In genomic region chr8:123102855-123103254, GRCm38 (mm10) we compare ENCODE assay signal across 10 mouse cellular contexts. TPM values are rescaled to one million over a fixed set of nuclear protein-coding genes. Genes with fewer than 3 reads are reported as not detected.
A peak's percentile ranks its signal among the peaks of the same experiment; 100 is the strongest.
DNase-seq lines count a peak whose midpoint lies in the region; ATAC-seq and TF ChIP-seq lines count a peak whose summit lies in the region.
"Not testable (repeated sequence)": the region's sequence is repeated elsewhere in the genome, so short reads cannot be mapped to it uniquely, and the experiment has no call there.
"Had no signal": no experiment of that assay in that cellular context is flagged by ENCODE, and none has a peak within 500 bp of the region (broad histone marks: within the 10 kb centered on the region; RNA-seq: fewer than 3 reads in every experiment).

No protein-coding gene starts in this region.

- H3K4me3 ChIP-seq in brown adipose tissue, adult 24 weeks (ENCODE audit: insufficient read depth, low read depth, low read length), result peak overlapping the region; percentile 80
- H3K4me3 ChIP-seq in forebrain, embryonic 13.5 days, result peak overlapping the region; percentile 80
- H3K4me3 ChIP-seq in kidney, embryonic 14.5 days (ENCODE audit: low read length), result peak overlapping the region; percentile 63
- peak overlapping the region; percentile 73 for H3K4me3 ChIP-seq in liver, embryonic 13.5 days (replicated peaks)
- peak overlapping the region; percentile 75 for H3K4me3 ChIP-seq in midbrain, embryonic 13.5 days (replicated peaks)
- peak overlapping the region; percentile 80 for H3K4me3 ChIP-seq in spleen, adult 2 months (ENCODE audit: extremely low read depth, insufficient read depth, insufficient read length)

- H3K9me3 ChIP-seq in forebrain, embryonic 13.5 days (replicated peaks); kidney, embryonic 14.5 days (ENCODE audit: control insufficient read depth, low read length); liver, embryonic 13.5 days (replicated peaks); midbrain, embryonic 13.5 days: not testable (repeated sequence)

- H3K4me2 ChIP-seq in forebrain, embryonic 13.5 days, result peak overlapping the region; percentile 83
- peak overlapping the region; percentile 92 for H3K4me2 ChIP-seq in kidney, embryonic 14.5 days (replicated peaks; ENCODE audit: low read depth, low read length)
- H3K4me2 ChIP-seq in liver, embryonic 13.5 days, result peak overlapping the region; percentile 75
- H3K4me2 ChIP-seq in midbrain, embryonic 13.5 days (replicated peaks), result peak overlapping the region; percentile 96

- WGBS in forebrain, embryonic 13.5 days, result under 1% methylated on average over 26 of the region's 26 CpGs
- WGBS in kidney, embryonic 14.5 days, result under 1% methylated on average over 25 of the region's 26 CpGs
- WGBS in liver, embryonic 13.5 days (ENCODE audit: insufficient replicate concordance), result under 1% methylated on average over 26 of the region's 26 CpGs
- 1% methylated on average over 26 of the region's 26 CpGs for WGBS in midbrain, embryonic 13.5 days
- WGBS in spleen, adult 2 months, result under 1% methylated on average over 26 of the region's 26 CpGs

- peak overlapping the region; percentile 61; the same call in 1 of the 2 replicates for H3K27ac ChIP-seq in brown adipose tissue, adult 24 weeks (replicated peaks; ENCODE audit: low read depth, low read length)
- peak overlapping the region; percentile 93 for H3K27ac ChIP-seq in forebrain, embryonic 13.5 days
- peak overlapping the region; percentile 92 for H3K27ac ChIP-seq in kidney, embryonic 14.5 days (ENCODE audit: low read depth, low read length)
- H3K27ac ChIP-seq in liver, embryonic 13.5 days, result peak overlapping the region; percentile 90
- H3K27ac ChIP-seq in midbrain, embryonic 13.5 days, result peak overlapping the region; percentile 92
- peak overlapping the region; percentile 74; the same call in 1 of the 2 replicates for H3K27ac ChIP-seq in spleen, adult 2 months (ENCODE audit: insufficient read depth, low read length)

- TF ChIP-seq POLR2A in spleen, adult 2 months (IDR thresholded peaks at IDR 0.05; ENCODE audit: low read depth, low read length), result not testable (repeated sequence)

- H3K36me3 ChIP-seq in forebrain, embryonic 13.5 days (ENCODE audit: poor library complexity, severe bottlenecking), result peaks cover 35% of the 10 kb centered on the region
- peaks cover 35% of the 10 kb centered on the region for H3K36me3 ChIP-seq in kidney, embryonic 14.5 days (ENCODE audit: control insufficient read depth, insufficient read depth, low read length)
- peaks cover 37% of the 10 kb centered on the region for H3K36me3 ChIP-seq in liver, embryonic 13.5 days
- peaks cover 35% of the 10 kb centered on the region for H3K36me3 ChIP-seq in midbrain, embryonic 13.5 days
- H3K36me3 ChIP-seq in spleen, adult 2 months (ENCODE audit: control insufficient read depth, insufficient read depth, low read length), result peaks cover 22% of the 10 kb centered on the region

- not testable (repeated sequence) for TF ChIP-seq CTCF in spleen, adult 2 months (IDR thresholded peaks at IDR 0.05; ENCODE audit: extremely low read depth, insufficient read depth, insufficient read length, insufficient replicate concordance)

- not testable (repeated sequence) for ATAC-seq in forebrain, embryonic 13.5 days; kidney, embryonic 14.5 days (ENCODE audit: low FRiP score, low TSS enrichment); liver, embryonic 13.5 days (ENCODE audit: low read depth); midbrain, embryonic 13.5 days

- H3K27me3 ChIP-seq in forebrain, embryonic 13.5 days; kidney, embryonic 14.5 days (ENCODE audit: control insufficient read depth, insufficient read depth, low read length); liver, embryonic 13.5 days; midbrain, embryonic 13.5 days; spleen, adult 2 months (ENCODE audit: control insufficient read depth, insufficient read depth, low read length): not testable (repeated sequence)

- DNase-seq in A20 (ENCODE audit: low read depth, low spot score), result peak; percentile 19
- DNase-seq in heart, postnatal 4 days, result peak; percentile 24
- not testable (repeated sequence) for DNase-seq in liver, embryonic 13.5 days; spleen, adult 2 months (ENCODE audit: low read depth in 1 of 2, low spot score in 2 of 2)

- H3K9ac ChIP-seq in forebrain, embryonic 13.5 days, result peak overlapping the region; percentile 99
- H3K9ac ChIP-seq in kidney, embryonic 14.5 days (ENCODE audit: low read depth, low read length), result peak overlapping the region; percentile 96
- H3K9ac ChIP-seq in liver, embryonic 13.5 days, result peak overlapping the region; percentile 96
- peak overlapping the region; percentile 99 for H3K9ac ChIP-seq in midbrain, embryonic 13.5 days (replicated peaks)

- not testable (repeated sequence) for H3K4me1 ChIP-seq in brown adipose tissue, adult 24 weeks (ENCODE audit: control insufficient read depth, insufficient read depth, insufficient read length, low read length); spleen, adult 2 months (ENCODE audit: control insufficient read depth, insufficient read depth, insufficient read length)
- H3K4me1 ChIP-seq in forebrain, embryonic 13.5 days, result peaks cover 18% of the 10 kb centered on the region
- peaks cover 12% of the 10 kb centered on the region for H3K4me1 ChIP-seq in kidney, embryonic 14.5 days (ENCODE audit: control insufficient read depth, insufficient read depth, low read length)
- peaks cover 26% of the 10 kb centered on the region for H3K4me1 ChIP-seq in liver, embryonic 13.5 days (replicated peaks)
- peaks cover 16% of the 10 kb centered on the region for H3K4me1 ChIP-seq in midbrain, embryonic 13.5 days (replicated peaks)

RNA-seq across cellular contexts. Expression of gene Rpl13, which starts 0.7 kb away (rescaled TPM):
- polyA plus RNA-seq in brown adipose tissue, adult 24 weeks (2012; ENCODE audit: insufficient read depth, insufficient read length, missing spikeins), result 615 and 813 TPM in 2 replicates
- 917 and 1,023 TPM in 2 replicates for polyA plus RNA-seq in forebrain, embryonic 13.5 days (2015; fragmentation: Nextera tagmentation; extraction: Ambion mirVana)
- 100 to 1,000 TPM; 641 to 660 TPM for total RNA-seq in heart, postnatal 4 days (2021)
- polyA plus RNA-seq in kidney, embryonic 14.5 days (2014; fragmentation: Nextera tagmentation; extraction: Ambion mirVana), result 1,702 and 2,075 TPM in 2 replicates
- 1,172 and 1,189 TPM in 2 replicates for polyA plus RNA-seq in liver, embryonic 13.5 days (2015; fragmentation: Nextera tagmentation; extraction: Ambion mirVana)
- polyA plus RNA-seq in midbrain, embryonic 13.5 days (2015; fragmentation: Nextera tagmentation; extraction: Ambion mirVana), result 776 and 798 TPM in 2 replicates
- 2,207 and 4,905 TPM in 2 replicates for polyA plus RNA-seq in spleen, adult 2 months (2012; rRNA removed)

RNA-seq across cellular contexts. Expression of gene Cpne7, which starts 14.3 kb away (rescaled TPM):
- polyA plus RNA-seq in brown adipose tissue, adult 24 weeks (2012; ENCODE audit: insufficient read depth, insufficient read length, missing spikeins), result not detected in 2 replicates
- 0.43 and 0.64 TPM in 2 replicates for polyA plus RNA-seq in forebrain, embryonic 13.5 days (2015; fragmentation: Nextera tagmentation; extraction: Ambion mirVana)
- under 1 TPM; 0.14 to 0.16 TPM for total RNA-seq in heart, postnatal 4 days (2021)
- 0.11 and 0.41 TPM in 2 replicates for polyA plus RNA-seq in kidney, embryonic 14.5 days (2014; fragmentation: Nextera tagmentation; extraction: Ambion mirVana)
- polyA plus RNA-seq in liver, embryonic 13.5 days (2015; fragmentation: Nextera tagmentation; extraction: Ambion mirVana), result 1.2 TPM in 2 replicates
- polyA plus RNA-seq in midbrain, embryonic 13.5 days (2015; fragmentation: Nextera tagmentation; extraction: Ambion mirVana), result 1.6 and 1.9 TPM in 2 replicates
- polyA plus RNA-seq in spleen, adult 2 months (2012; rRNA removed), result 2.5 and 2.9 TPM in 2 replicates

RNA-seq across cellular contexts. Expression of gene Spg7, which starts 40.1 kb away (rescaled TPM):
- polyA plus RNA-seq in brown adipose tissue, adult 24 weeks (2012; ENCODE audit: insufficient read depth, insufficient read length, missing spikeins), result 154 and 173 TPM in 2 replicates
- 45.1 and 47.3 TPM in 2 replicates for polyA plus RNA-seq in forebrain, embryonic 13.5 days (2015; fragmentation: Nextera tagmentation; extraction: Ambion mirVana)
- 10 to 100 TPM; 68.5 to 76.5 TPM for total RNA-seq in heart, postnatal 4 days (2021)
- 45.9 and 51.2 TPM in 2 replicates for polyA plus RNA-seq in kidney, embryonic 14.5 days (2014; fragmentation: Nextera tagmentation; extraction: Ambion mirVana)
- polyA plus RNA-seq in liver, embryonic 13.5 days (2015; fragmentation: Nextera tagmentation; extraction: Ambion mirVana), result 25.3 and 25.7 TPM in 2 replicates
- polyA plus RNA-seq in midbrain, embryonic 13.5 days (2015; fragmentation: Nextera tagmentation; extraction: Ambion mirVana), result 52.0 and 52.2 TPM in 2 replicates
- polyA plus RNA-seq in spleen, adult 2 months (2012; rRNA removed), result 62.6 and 74.1 TPM in 2 replicates

RNA-seq across cellular contexts. Expression of gene Sult5a1, which starts 55.3 kb away (rescaled TPM):
- 3.4 and 4.3 TPM in 2 replicates for polyA plus RNA-seq in brown adipose tissue, adult 24 weeks (2012; ENCODE audit: insufficient read depth, insufficient read length, missing spikeins)
- polyA plus RNA-seq in forebrain, embryonic 13.5 days (2015; fragmentation: Nextera tagmentation; extraction: Ambion mirVana), result 0.40 and 0.44 TPM in 2 replicates
- total RNA-seq in heart, postnatal 4 days (2021), result 1 to 10 TPM; 1.3 to 1.6 TPM
- 8.3 and 8.7 TPM in 2 replicates for polyA plus RNA-seq in kidney, embryonic 14.5 days (2014; fragmentation: Nextera tagmentation; extraction: Ambion mirVana)
- 1.0 and 1.3 TPM in 2 replicates for polyA plus RNA-seq in liver, embryonic 13.5 days (2015; fragmentation: Nextera tagmentation; extraction: Ambion mirVana)
- 0.77 and 1.0 TPM in 2 replicates for polyA plus RNA-seq in midbrain, embryonic 13.5 days (2015; fragmentation: Nextera tagmentation; extraction: Ambion mirVana)
- polyA plus RNA-seq in spleen, adult 2 months (2012; rRNA removed), result 0.42 and 0.92 TPM in 2 replicates
- total RNA-seq: left cerebral cortex, postnatal 36 days; monocyte, adult 5-6 weeks had no signal
